Mouse (Mus musculus) erythroblast, adult 5-6 weeks (primary cell): Measurements from ENCODE around the gene Slc30a5. TPM values are rescaled to one million over a fixed set of nuclear protein-coding genes. Genes with fewer than 3 reads are reported as not detected.
"Not testable (repeated sequence)": the region's sequence is repeated elsewhere in the genome, so short reads cannot be mapped to it uniquely, and the experiment has no call there.

ENCODE experiments used
- ATAC-seq: replicated peaks from 2 replicates; pipeline ENCODE4 v1.8.0; 2016; ENCODE audit warnings: moderate number of reproducible peaks, mild to moderate bottlenecking, moderate TSS enrichment, inconsistent platforms; ENCODE audit not compliant: poor library complexity, low FRiP score, severe bottlenecking
- total RNA-seq, 2 experiments: library from RNA; stranded (forward) in 1 of 2; stranded (reverse) in 1 of 2; fragments of 150-400 nt in 1 of 2; fragments of 200-764, 138-1000 nt in 1 of 2; gene quantifications; 2 replicates each; pipeline versions ENCODE4 v1.2.3 to v1.2.4; 2015 to 2017; ENCODE audit warnings: low replicate concordance in 2 of 2

Slc30a5 gene
- total RNA-seq, 2 experiments from 2014 or later = 17.9 to 38.6 TPM

DNA sequence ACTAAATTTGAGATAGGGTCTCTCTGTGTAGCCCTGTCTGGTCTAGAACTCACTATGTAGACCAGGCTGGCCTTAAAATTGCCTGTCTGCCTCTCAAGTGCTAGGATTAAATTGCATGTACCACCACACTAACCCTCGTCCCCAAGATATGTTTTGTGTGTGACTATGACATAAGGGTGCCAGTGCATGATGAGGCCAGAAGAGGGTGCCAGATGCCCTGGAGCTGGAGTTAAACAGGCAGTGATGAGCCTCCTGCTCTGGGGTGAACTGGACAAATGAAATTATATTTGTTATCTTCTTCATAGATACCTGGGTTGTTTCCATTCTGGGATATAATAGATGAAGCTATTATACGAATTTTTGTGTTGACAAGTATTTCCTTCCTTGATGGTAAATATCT, 10.7 kb upstream of the Slc30a5 start:
- 0 out of 2 replicates have a peak, but pooled peaks have one; percentile 72 for ATAC-seq

DNA sequence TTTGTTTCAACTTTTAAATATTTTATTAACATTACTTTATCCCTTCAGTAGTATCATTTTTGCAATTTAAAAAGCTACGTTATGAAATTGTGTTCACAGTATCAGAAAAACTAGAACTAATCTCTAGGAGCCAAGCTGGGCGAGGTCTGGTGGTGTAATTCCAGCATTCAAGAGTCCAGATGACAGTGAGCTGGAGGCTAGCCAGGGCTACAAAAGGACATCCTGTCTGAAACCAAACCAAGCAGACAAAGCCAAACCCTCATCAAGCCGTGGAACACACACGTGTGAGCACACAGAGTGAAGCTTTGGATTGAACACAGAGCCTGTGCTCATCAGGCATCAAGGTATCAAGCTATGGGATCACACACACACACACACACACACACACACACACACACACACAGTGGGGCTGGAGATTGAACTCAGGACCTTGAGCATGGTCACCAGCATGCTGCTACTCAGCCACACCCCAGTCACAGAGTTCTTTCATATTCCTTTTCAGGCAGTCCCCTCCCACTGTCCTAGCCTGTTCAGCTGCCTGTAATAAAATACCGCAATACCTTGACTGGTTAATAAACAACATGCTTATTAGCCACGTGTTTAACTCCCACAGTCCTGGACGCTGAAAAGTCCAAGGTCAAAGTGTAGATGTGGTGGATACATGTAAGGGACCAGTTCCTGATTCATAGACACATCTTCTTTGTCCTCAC, 9.9 kb upstream of the Slc30a5 start:
- ATAC-seq = no peak

- no peak for ATAC-seq
Observed at GRCm38 (mm10) chr13:100841741-100842140, 8.5 kb upstream of the Slc30a5 start.

DNA sequence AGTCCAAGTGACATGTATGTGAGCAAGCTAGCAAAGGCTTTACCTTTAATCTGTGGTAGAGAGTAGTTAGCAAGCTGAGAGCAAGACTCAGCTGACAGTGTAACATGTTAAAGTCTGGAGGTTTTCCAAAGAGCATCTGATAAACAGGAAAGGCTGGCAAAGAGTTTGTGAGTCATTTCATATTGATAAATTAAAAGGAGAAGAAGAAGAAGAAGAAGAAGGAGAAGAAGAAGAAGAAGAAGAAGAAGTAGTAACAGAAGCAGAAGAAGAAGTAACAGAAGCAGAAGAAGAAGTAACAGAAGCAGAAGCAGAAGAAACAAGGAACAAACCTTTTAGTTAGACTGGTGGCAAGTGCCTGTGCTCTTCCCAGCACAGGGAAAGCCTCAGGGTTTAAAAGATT, 1.6 kb upstream of the Slc30a5 start:
- no peak for ATAC-seq

DNA sequence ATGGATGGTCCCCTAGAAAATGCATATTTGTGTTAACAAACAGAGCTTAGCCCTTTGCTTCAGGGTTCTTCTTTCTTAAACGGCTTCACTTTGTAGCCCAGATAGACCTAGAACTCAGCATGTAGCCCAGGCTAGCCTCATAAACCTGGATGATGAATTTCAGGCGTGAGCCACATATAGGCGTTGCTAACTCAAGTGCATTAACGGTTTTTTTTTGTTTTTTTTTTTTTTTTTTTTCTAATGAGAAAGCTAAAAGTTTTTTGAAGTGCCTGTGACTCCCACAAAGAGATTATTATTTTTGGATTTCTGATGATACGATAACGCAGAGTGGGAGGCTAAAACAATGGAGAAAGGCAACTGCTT, 394 bp upstream of the Slc30a5 start:
- ATAC-seq = no peak

DNA sequence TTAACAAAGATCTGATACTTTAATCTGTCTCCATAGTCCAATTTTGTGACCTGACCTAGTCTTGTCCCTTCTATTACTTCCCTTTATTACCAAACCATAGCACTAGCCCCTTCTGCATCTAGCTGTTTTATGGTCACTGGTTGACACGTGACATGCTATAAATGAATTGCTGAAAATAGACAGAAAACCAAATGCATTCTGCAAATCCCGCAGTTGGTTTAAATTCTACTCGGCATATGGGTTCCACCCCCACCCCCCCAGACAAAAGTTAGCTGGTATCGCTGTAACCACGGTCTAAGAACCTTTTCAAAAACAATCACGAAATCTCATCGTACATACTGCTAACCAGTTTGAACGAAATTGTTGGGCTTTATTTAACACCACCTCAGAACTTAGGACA, 1.0 kb downstream of the Slc30a5 start:
- ATAC-seq = no peak

- ATAC-seq = no peak
Observed at GRCm38 (mm10) chr13:100831123-100831522, 2.1 kb downstream of the Slc30a5 start.

DNA sequence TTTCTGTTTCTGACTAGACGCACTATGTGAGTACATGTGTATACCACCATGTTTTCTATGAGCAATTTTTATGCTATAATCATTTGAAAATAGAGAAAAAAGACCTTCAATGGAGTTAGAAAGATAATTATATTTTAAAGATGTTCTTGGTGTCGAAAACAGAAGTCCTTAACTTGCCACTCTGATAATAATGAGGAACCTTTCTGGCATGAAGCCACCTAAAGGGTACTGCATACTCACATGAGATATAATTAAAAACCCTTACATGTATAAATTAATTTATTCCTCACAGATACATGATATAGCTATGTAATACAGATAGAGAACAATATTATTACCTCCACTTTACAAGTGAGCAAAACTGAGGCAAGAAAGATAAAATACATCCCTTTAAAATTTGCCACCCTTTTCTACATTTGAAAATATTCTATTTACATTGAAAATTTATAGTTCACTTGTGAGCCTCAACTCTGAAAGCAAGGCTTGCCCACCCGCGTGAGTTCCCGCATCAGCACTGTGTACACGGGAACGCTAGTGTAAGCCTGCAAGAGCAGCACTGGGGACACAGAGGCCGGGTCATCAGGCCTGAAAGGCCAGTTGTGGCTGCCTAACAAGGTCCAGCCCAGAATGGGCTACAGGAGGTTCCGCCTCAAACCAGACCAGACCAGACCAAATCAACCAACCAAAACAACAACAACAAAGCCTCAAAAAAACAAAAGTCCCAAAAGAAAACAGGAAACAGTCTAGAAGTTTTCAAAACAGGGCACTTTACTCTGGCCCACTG, 7.4 kb downstream of the Slc30a5 start:
- no peak for ATAC-seq

GRCm38 (mm10) chr13:100824916-100825315, 8.3 kb downstream of the Slc30a5 start:
- ATAC-seq = no peak

DNA sequence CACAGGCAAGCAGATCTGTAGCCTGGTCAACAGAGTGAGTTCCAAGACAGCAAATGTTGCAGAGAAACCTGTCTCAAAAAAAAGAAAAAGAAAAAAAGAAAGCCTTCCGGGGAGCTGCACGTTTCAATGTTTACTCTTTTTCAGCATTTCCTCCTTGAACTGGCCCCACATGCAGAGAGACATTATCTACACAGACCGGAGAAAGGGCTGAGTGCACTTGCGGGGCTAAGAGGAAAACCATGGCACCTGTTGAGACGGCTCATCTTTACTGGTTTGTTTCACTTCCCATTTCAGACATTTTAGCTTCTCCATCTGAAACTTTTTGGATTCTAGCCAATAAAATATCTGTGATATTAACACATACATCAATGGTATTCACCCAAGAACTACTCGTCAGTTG, 8.9 kb downstream of the Slc30a5 start:
- no peak for ATAC-seq

DNA sequence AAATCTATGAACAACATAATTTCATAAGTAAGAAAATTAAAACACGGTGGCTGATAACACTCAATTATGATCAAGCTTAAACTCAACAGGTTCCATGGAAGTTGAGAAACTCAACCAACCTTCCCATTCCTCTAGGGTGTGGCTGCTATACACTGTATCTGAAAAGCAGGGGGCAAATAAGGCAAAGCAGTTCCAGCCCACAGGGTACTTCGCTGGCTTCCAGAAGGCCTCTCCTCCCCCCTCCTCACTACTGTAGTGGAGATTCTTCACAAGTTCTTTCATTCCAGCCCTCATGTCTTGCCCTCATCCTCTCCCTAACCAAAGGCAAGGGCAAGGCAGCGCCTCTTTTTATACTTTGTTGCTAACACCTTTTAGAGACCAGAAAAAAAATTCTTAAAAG, 9.4 kb downstream of the Slc30a5 start:
- no peak for ATAC-seq

GRCm38 (mm10) chr13:100814451-100814850, 18.8 kb downstream of the Slc30a5 start:
- no peak for ATAC-seq

GRCm38 (mm10) chr13:100805776-100806175, 27.5 kb downstream of the Slc30a5 start:
- no peak for ATAC-seq

GRCm38 (mm10) chr13:100797171-100797570, 36.1 kb downstream of the Slc30a5 start:
- no peak for ATAC-seq

GRCm38 (mm10) chr13:100789083-100789482, 44.1 kb downstream of the Slc30a5 start:
- ATAC-seq = no peak

DNA sequence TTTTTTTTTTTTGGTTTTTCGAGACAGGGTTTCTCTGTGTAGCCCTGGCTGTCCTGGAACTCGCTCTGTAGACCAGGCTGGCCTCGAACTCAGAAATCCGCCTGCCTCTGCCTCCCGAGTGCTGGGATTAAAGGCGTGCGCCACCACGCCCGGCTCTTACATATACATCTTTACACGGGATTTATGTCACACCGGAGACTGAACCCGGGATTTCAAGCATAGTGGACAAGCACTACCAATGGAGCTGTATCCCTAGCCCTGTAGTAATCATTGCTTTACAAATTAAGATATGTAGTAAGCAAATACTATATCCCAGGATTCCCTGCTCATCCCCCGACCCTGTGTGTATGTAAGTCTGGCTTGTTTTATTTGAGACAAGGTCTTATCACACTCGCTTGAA, 45.2 kb downstream of the Slc30a5 start:
- not testable (repeated sequence) for ATAC-seq

DNA sequence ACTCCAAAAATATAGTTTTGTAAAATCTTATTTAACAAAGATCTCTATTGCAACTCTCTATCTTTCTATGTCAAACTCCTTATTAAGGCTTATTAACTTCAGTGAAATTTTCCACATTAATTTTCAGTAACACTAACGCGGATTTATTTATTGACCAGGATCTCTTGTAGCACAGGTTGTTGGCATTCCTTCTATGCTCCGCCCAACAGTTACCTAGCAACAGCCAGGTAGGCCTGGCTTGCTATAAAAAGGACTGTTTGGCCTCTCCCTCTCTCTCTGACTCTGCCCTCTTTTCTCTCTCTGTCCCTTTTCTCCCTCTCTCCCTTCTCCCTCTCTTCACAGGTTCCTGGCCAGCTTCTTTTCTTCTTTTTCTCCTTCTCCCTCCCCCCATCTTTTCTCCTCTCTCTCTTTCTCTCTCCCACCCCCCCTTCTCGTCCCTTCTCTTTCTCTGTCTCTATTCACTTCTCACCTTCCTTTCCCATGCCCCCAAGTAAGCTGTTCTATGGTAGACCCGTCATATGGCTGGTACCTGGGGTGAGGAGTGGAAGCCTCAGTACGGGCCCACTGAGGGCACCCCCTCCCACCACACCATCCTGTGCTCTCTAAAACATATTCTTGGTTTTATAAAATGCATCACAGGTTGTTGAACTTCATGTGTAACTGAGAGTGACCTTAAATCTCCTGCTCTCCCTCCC, 45.8 kb downstream of the Slc30a5 start:
- ATAC-seq = no peak

- peak; percentile 95 for ATAC-seq
Observed at GRCm38 (mm10) chr13:100786414-100786867, 46.8 kb downstream of the Slc30a5 start, which contains the start of gene Ccnb1. Gene Ccnb1 (minus strand): TSS chr13:100786570.

- ATAC-seq = peak; percentile 77
Observed at GRCm38 (mm10) chr13:100785806-100786413, 47.3 kb downstream of the Slc30a5 start.

DNA sequence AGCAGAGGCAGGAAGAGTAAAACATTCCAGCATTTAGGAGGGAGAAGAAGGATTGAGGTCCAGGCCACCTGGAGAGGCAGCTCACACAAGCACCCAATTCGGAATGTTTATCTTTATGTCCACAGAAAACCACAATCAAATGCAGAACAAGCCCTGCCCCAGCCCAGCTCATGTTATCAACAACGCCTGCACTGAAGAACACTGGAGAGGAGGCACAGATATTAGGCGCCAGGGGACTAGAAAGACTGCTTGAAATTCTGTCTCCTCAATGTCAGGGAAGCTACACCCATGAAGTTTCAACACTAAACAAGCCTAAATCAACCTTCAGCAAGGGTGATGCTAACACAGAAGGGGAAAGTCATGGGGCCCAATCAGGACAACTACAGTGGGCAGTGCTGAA, 55.7 kb downstream of the Slc30a5 start:
- ATAC-seq = peak; percentile 49
